Mouse (Mus musculus): ENCODE measurements around the gene Fsd1. TPM values are rescaled to one million over a fixed set of nuclear protein-coding genes. Genes with fewer than 3 reads are reported as not detected.

Fsd1 gene
- total RNA-seq, 2 experiments from 2014 or later = 68.1 to 68.2 TPM

DNA sequence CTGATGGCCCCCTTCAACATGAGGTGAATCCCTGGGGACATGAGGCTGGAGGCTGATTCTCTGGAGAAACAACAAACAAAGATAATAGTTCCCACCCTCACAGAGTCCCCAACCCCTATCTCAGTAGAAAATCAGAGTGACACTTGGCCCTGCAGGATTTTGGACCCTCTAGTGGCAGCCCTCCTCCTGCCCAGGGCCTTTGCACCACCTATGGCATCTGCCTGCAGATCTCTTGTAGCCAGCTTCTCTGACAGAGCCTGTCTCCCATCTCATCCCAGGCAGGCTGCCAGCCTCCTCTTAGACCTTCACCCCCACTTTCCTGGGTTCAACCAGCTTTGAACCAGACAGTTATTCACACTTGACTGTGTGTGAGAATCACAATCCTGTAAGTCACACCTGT lies 25.5 kb upstream of the Fsd1 start:
- DNase-seq (ENCODE audit: low spot score in 2 of 2) = peak in 1 of 2 experiments; percentile 5

DNA sequence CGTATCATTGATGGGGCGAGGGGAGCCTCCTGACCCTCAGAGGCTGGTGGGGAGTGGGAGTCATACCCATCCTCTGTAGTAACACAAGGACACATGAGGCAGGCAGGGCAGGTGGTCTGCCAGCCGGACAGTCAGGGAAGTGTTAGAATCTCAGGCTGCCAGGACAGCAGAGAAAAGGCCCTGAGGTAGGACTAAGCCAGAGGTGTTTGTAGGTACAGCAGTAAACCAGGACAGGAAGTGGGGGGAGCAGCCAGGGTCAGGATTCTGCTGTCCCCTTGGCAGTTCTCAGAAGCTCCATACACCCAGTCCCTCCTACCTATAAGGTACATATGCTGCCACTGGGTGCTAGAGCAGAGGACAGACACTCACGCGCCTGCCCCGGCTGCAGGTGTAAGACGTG lies 24.7 kb upstream of the Fsd1 start:
- DNase-seq (ENCODE audit: low spot score in 2 of 2) = no peak

DNA sequence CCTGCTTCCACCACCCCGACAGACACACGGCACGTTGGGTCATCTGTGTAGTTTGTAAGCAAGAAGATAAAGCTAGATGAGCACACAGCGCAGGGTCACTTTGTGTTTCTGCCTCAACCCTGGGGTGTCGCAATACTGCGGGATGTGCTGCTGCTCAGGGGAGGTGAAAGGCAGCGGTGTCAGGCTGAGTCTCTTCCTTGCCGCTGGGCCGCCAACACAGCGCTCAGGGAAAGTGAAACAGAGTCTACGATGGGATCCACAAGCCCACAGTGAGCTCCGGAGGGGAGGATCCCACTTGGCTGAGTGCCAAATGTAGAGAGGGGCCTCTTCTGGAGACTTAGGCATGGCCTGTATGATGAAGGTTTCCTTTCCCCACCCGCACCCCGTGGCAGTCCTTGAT lies 23.1 kb upstream of the Fsd1 start:
- DNase-seq (ENCODE audit: low spot score in 2 of 2) = no peak

DNA sequence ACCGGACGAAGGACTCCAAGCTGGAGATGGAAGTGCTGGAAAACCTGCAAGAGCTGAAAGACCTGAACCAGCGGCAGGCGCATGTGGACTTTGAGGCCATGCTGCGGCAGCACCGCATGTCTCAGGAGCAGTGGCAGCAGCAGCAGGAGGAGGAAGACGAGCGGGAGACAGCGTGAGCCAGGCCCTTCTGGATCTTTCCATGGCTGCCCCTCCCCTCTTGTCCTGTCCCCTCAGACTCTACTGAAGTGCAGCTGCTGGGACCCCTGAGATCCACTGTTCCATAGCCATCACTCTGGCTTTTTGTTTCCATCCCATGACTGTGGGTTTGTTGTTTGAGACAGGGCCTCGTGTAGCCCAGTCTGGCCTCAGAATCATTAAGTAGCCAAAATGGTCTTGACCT lies 21.8 kb upstream of the Fsd1 start:
- DNase-seq (ENCODE audit: low spot score in 2 of 2) = no peak

DNA sequence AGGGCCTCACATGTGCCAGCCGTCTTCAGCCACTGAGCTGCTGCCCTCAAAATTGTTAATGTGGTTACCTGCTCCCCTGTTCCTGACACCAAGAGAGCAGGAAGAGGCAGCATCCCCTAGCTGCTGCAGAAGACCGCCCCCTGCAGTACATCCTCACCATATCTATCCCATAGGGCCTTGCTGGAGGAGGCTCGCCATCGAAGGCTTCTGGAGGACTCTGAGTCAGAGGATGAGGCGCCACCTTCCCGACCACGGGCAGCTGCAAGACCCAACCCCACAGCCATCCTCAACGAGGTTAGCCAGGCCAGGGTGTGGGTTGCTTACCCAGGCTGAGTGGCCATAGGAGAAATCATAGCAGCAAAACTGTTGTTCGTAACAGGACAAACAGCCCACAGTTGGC lies 21.3 kb upstream of the Fsd1 start:
- DNase-seq (ENCODE audit: low spot score in 2 of 2) = no peak

DNA sequence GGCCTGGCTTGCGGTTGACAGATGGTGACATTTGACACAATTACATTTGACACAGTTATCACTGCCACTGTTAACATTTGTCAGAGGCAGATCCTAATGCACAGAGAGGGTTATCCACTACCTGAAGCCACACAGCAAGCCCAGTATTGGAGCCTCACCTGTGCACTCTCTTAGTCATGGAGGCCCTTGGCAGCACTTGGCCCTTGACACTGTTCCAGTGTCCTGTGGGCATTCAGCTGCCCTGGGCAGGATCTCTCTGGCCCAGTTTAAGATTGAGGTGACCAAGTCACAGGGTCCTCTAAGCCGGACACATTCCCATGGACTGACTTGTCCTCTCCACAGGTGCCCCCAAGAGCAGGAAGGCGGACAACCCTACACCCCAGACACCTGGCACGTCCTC lies 19.1 kb upstream of the Fsd1 start:
- DNase-seq (ENCODE audit: low spot score in 2 of 2) = no peak

DNA sequence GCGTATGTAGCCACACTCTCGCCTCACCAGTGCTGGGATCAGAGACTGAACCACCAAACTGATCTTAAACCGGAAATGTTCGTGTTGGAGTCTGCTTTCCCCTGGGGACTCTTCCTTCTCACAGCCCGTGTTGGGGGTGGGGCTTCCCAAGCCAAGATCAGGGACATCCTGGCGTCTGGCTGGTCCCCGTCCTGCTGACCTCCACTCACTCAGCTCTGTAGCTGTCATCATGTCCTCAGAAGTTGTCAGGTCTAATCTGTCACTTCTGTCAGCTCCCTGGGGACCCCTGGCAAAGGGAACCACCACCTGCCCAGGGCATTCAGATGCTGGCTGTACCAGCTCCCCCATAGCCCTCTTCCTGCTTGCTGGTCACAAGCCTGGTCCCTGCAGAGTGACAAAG lies 18.1 kb upstream of the Fsd1 start:
- DNase-seq (ENCODE audit: low spot score in 2 of 2) = no peak

DNA sequence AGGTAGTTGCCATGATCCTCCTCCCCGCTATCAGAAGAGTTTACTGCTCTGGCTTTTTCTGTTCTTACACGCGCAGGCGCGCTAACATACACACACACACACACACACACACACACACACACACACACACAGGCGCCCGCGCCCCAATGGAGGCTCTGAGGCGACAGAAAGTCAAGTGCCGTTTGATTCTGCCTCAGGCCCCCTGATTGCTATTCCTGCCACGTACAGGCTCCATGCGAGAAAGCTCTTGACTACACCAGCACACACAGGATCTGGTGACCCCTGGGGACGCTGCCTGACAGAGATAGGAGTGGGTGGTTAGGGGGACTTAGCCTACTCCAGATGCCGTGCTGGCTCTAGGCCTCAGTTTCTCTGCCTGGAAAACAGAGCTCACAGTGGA lies 16.7 kb upstream of the Fsd1 start:
- DNase-seq (ENCODE audit: low spot score in 2 of 2) = peak in 1 of 2 experiments; percentile 51

DNA sequence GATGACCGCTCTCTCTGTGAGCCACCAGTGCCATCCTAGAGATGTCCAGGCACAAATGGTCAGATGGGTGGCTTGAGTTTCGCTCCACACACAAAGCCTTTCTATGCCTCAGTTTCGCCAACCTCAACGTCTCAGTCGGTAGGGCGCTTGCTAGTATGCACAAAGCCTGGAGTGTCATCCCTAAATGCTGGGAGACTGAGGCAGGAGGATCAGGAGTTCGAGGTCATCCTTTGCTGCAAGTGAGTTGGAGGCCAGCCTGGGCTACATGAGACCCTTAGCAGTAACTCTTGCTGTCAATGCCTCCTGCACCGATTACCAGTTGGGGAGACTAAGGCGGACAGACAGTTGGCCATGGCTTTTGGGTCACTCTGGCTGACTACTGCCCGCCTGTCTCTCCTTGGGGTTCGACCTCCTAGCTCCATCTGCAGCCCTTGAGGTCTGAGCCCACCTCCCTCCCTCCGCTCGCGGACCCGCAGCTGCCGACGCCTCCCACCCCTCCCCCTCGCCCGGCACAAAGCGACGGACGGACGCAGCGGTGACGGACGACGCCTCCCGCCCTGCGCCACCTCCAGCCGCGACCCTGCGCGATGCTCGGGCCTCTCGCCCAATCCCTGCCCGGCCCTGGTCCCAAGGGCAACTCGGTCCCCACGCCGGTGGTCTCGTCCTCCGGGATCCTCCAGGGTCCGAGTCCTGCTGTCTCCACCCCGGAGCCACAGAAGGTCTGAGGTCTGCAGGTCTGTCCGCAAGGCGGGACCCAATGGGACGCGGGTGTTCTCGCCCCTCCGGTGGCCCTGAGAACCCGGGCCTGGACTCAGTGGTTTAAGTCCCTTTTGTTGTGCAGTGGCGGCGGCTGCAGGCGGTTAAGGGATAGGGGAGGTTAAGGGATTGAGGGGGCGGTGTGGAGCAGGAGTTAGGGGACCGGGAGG lies 16.1 kb upstream of the Fsd1 start, which contains the start of gene Shd:
Gene Shd, plus strand, starts transcription at position 502 of the 926 bp plus-strand sequence.
- no peak for DNase-seq (ENCODE audit: low spot score in 2 of 2)

DNA sequence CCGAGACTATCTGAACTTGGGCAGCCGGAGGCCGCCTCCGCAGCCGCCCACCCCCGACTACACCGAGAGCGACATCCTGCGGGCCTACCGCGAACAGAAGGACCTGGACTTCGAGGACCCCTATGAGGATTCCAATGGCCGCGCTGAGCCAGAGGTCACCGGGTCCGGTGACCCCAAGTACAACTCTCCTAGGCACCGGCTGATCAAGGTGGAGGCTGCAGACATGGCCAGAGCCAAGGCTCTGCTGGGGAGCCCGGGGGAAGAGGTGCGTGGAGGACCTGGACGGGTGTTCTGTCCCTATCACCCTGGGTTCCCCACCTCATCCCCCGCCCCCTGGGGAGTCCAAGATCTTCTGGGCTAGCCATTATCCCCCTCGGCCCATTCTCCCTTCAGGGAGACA lies 14.9 kb upstream of the Fsd1 start:
- no peak for DNase-seq (ENCODE audit: low spot score in 2 of 2)

DNA sequence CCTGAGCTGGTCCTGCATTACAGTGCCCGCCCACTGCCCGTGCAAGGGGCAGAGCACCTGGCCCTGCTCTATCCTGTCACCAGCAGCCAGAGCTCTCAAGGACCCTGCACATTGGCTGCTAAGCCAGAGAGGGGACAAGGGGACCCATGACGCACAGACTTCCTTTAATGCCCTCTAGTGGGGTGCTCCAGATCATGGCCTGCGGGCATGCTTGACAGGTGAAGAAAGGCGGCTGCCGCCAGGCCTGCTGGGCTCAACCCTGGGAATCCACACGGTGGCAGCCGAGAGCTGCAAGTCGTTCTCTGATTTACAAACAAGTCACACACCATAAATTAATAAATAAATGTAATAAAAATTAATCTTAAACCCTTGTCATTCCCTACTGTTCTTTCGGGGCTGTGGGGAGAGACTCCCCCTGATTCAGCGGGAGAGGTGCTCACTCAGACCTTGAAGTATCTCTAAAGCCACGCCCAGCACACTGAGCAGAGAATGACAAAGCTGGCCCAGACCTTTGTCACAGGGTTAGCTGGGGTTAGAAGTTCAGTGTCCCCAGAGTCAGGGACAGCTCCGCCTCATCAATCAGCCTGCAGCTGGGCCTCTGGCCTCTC lies 9.9 kb upstream of the Fsd1 start:
- peak; percentile 66 to 82 for DNase-seq (ENCODE audit: low spot score in 2 of 2)

DNA sequence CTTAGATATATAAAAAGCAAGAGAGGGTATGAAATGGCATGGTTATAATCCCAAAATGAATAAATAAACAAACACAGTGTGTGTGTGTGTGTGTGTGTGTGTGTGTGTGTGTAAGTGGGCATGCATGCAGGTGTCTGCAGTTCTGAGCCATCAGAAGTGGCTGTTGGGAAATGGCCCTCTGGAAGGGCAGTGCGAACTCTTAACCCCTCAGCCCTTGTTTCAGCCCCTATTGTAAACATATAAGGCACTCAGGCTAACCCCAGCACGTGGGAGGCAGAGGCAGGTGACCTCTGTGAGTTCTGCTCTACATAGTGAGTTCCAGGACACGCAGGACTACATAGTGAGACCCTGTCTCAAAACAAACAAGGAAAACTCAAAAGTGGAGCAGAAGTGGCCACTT lies 9.0 kb upstream of the Fsd1 start:
- no peak for DNase-seq (ENCODE audit: low spot score in 2 of 2)

DNA sequence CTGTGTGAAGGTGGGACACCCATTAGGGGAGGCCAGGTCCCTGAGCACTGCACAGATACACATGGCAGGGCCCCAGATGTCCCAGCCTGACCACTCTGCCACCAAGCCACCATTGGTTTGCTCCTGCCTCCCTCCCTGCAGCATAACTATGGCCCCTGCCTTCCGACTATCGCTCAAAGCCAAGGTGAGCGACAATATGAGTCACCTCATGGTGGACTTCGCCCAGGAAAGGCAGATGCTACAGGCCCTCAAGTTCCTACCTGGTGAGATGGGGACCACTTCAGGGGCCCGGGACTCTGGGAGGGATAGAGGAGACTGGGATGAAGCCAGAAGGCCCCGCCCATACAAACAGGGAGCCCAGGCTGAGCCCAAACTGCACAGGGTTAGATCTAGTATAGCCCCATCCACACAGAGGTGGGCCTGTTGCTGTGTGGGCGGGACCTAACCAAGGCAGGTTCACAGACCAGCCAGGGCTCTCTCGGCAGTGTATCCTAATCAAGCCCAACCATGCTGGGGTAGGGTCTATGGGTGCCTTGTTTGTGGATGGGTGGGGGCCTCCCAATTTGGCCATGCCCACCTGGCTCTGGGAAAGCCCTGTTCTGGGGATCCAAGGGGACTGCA lies 4.1 kb downstream of the Fsd1 start:
- no peak for DNase-seq (ENCODE audit: low spot score in 2 of 2)

DNA sequence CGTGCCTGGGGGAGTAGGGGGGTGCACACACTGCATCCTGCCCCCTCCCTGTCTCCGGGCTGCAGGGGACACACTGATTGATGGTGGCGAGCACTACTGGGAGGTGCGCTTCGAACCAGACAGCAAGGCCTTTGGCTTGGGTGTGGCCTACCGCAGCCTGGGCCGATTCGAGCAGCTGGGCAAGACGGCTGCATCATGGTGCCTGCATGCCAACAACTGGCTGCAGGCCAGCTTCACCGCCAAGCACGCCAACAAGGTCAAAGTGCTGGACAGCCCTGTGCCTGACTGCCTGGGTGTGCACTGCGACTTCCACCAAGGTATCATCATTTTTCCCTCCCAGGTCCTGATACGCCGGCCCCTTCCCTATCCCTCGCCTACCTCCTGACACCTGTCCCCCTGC lies 9.7 kb downstream of the Fsd1 start:
- DNase-seq (ENCODE audit: low spot score in 2 of 2) = no peak

DNA sequence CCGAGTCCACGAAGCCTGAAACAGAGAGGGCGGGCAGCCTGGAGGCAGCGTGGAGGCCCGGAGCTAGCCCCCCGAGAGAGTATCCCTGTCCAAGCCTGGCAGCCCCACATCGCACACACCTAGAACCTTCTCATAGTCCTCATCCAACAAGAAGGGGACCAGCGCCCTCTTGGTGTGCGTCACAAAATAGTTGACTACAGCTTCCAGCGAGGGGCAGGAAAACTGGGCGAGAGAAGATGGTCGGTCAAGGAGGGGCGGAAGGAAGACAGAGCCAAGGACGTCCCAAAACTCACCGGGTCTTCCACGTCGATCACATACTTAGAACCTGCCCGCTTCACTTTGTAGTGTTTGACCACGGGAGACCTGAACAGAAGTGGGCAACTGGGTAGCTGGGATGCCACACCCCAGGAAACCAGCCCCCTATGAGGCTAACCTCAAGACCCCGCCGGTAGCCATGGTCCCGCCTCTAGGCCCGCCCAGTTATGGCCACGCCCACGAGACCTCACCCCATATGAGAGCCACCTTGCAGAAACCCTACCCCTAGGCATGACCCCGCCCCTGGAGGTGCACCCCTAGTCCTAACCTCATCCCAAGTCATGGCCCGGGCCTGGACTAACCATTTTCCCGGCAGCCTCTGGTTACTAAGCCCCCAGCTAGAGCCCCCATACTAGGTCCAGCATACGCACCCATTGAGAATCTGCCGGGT lies 13.6 kb downstream of the Fsd1 start:
- no peak for DNase-seq (ENCODE audit: low spot score in 2 of 2)

DNA sequence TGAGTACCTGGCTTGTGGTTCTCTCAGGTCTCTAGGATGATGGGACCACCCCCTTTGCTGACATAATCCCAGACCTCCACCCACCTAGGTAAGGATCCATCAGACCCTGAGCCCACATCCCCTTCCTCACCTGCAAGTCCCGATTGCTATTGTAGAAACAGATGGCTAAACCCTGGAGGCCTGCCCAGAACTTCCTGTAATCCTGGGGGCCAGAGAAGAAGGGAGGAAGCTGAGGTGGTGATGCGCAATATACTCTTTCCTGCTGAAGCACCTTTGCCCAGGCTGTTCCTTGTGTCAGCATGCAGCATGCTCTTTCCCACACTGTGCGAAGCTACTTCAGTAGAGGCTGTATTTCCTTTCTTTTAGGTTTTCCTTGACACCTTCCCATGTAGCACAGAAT lies 16.7 kb downstream of the Fsd1 start:
- DNase-seq (ENCODE audit: low spot score in 2 of 2) = no peak

DNA sequence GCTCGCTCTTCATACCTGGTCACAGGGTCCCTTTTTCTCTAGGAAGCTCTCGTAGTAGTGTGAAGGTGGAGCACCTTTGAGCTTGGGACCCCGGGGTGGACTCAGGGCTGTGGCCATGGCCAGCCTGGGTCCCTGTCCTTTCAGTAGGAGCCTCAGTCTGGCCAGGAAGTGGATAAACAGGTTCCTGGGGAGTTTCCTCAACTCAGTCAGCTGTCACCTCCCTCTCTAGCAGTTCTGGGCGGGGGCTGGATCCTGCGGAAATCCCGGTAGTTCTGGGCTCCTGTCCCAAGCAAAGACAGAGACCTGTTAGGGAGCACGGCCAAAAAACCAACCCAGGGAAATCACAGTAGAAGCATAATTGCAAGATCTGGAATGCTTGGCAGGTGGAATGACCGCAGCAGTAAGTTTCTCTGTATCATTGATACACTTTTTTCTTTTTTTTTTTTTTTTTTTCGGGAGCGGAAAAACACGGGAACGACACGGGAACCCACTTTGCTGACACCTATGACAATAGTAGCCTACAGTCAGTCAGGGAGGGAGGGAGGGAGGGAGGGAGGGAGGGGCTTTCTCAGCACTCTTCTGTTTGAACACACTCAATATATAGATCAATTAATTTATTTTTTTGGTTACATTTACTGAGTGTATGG lies 19.2 kb downstream of the Fsd1 start, which contains the start of the genes Stap2 and Mpnd:
Gene Stap2, minus strand, starts transcription at position 170 of the 647 bp plus-strand sequence.
Gene Mpnd, plus strand, starts transcription at position 297 of the 647 bp plus-strand sequence.
- no peak for DNase-seq (ENCODE audit: low spot score in 2 of 2)

DNA sequence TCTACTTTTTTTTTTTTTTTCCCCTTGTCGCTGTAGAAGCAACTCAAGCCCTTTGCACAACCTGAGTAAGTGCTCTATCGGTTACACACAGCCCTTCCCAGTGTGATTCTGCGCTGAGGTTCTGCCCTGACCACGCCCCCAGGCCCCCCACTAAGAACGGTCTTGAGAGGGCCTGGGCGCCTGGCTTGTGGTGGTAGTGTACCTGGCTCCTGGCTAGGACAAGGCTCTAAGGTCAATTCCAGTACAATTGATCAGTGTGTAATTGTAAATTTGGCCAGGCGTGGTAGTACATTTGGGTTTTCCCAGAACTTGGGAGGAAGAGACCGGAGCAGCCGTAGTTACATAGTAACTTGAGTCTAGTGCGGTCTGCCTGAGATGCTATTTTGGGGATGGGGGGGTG lies 20.6 kb downstream of the Fsd1 start:
- no peak for DNase-seq (ENCODE audit: low spot score in 2 of 2)

DNA sequence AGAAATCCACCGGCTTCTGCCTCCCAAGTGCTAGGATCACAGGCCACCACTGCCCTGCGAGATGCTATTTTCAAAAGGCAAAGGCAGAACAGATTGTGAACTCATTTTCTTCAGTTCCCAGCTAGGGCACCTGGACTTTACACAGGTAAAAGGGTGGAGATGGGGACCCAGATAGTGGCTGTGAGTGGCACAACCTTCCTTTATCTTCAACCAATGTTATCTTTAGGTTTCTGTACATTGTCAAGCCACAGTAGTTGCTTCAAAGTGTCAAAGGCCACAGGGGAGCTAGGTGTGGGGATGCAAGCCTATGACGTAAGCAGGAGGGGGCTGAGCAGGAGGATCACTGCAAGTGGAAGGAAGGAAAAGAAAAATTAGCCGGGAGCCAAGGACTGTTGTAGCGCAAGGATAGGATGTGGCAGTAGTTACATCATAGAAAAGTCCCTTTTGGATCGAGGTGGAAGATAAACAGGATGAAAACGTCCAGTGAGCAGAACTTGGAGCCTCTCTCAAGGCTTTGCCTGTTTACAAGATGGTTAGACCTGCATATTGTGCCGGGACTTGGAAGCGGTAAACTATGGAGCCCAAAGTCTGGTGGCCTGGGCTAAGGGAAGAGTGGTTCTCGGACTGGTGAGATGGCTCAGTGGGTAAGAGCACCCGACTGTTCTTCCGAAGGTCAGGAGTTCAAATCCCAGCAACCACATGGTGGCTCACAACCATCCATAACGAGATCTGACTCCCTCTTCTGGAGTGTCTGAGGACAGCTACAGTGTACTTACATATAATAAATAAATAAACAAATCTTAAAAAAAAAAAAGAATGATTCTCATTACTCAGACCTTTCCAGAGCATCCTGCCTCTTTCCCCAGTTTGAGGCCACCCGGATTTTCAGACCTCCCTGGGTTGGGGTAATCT lies 21.4 kb downstream of the Fsd1 start:
- DNase-seq (ENCODE audit: low spot score in 2 of 2) = no peak
